Mouse (Mus musculus): ENCODE measurements around the gene Icam2. TPM values are rescaled to one million over a fixed set of nuclear protein-coding genes. Genes with fewer than 3 reads are reported as not detected.

Icam2 gene
- 82.2 TPM for polyA plus RNA-seq (2017; shearing (Covaris generic))

GRCm38 (mm10) chr11:106387791-106388216, at the start of gene Icam2:
Gene Icam2 (minus strand): TSS chr11:106388075.

GRCm38 (mm10) chr11:106365366-106365765, 22.5 kb downstream of the Icam2 start, which contains the start of gene Prr29:
Gene Prr29 (plus strand): TSS chr11:106365472.

GRCm38 (mm10) chr11:106353188-106353587, 34.7 kb downstream of the Icam2 start, which contains the start of gene Scn4a:
Gene Scn4a (minus strand): TSS chr11:106353288.

Other genes starting within 250 kb of the Icam2 start
- gene Gm10840, start 227.2 kb downstream of the Icam2 start, polyA plus RNA-seq (2017; shearing (Covaris generic)) = not detected
- gene Limd2, start 227.2 kb downstream of the Icam2 start, polyA plus RNA-seq (2017; shearing (Covaris generic)) = 940 TPM
- gene Strada, start 185.9 kb downstream of the Icam2 start, polyA plus RNA-seq (2017; shearing (Covaris generic)) = 28.5 TPM
- gene Ccdc47, start 171.7 kb downstream of the Icam2 start, polyA plus RNA-seq (2017; shearing (Covaris generic)) = 66.9 TPM
- gene Ddx42, start 171.1 kb downstream of the Icam2 start, polyA plus RNA-seq (2017; shearing (Covaris generic)) = 105 TPM
- 67.4 TPM for gene Ftsj3, start 132.0 kb downstream of the Icam2 start, polyA plus RNA-seq (2017; shearing (Covaris generic))
- 120 TPM for gene Psmc5, start 131.9 kb downstream of the Icam2 start, polyA plus RNA-seq (2017; shearing (Covaris generic))
- gene Smarcd2, start 115.1 kb downstream of the Icam2 start, polyA plus RNA-seq (2017; shearing (Covaris generic)) = 116 TPM
- gene Tcam1, start 111.4 kb downstream of the Icam2 start, polyA plus RNA-seq (2017; shearing (Covaris generic)) = not detected
- gene Gh, start 86.2 kb downstream of the Icam2 start, polyA plus RNA-seq (2017; shearing (Covaris generic)) = not detected
- gene Cd79b, start 73.3 kb downstream of the Icam2 start, polyA plus RNA-seq (2017; shearing (Covaris generic)) = 0.31 TPM
- gene Scn4a, start 34.8 kb downstream of the Icam2 start, polyA plus RNA-seq (2017; shearing (Covaris generic)) = not detected
- gene Prr29, start 22.6 kb downstream of the Icam2 start, polyA plus RNA-seq (2017; shearing (Covaris generic)) = not detected
- 127 TPM for gene Ern1, start 99.8 kb upstream of the Icam2 start, polyA plus RNA-seq (2017; shearing (Covaris generic))
- 95.0 TPM for gene Tex2, start 225.3 kb upstream of the Icam2 start, polyA plus RNA-seq (2017; shearing (Covaris generic))